Mouse (Mus musculus): ENCODE results near the gene Gm14781. TPM values are rescaled to one million over a fixed set of nuclear protein-coding genes. Genes with fewer than 3 reads are reported as not detected.
"Not testable (repeated sequence)": the region's sequence is repeated elsewhere in the genome, so short reads cannot be mapped to it uniquely, and the experiment has no call there.

The Gm14781 gene
- total RNA-seq (2021) = not detected

DNA sequence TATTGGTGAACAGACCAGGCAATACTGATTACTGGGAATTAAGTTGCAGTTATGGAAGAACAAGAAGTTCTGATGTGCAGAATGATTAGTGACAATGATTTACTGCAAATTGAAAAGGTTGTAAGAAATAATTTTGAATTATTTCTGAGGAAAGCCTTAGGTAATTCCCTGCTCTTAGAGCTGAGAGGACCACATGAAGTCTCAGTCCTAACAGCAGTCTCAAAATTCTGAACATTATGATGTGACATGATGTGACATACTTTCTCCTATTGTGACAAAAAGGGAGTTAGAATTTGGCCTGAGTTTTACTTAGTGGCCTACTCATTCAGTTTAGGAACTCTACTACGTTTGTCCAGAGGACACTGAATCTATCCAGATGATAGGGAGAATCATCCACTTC is at the start of gene Gm14781:
Gene Gm14781 (plus strand): TSS at position 301 of the 400 bp plus-strand sequence.
- intact Hi-C loops (cut with DNase I); DNase-seq: not testable (repeated sequence)

DNA sequence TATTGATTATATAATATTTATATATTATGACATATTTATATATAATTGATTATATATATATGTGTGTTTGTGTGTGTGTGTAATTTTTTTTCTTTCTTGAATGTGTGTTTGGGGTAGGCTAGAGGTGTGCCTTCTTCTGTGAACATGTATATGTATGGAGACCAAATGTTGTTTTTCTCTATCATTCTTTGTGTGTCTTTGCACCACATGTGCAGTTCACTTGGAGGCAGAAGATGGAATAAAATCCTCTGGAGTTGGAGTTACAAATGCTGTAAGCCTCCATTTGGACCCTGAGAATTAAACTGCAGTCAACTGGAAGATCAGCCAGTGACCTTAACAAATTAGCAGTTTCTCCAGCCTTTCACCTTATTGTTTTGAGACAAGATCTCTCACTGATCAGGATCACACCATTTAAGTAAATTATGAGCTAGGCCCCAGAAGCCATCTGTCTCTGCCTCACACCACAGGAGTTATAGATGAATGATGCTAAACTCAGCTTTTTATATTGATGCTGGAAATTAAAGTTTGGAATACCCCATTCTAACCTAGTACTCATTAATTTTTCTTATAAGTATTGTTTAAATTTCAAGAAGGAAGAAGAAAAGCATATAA is 23.1 kb downstream of the Gm14781 start:
- DNase-seq; intact Hi-C loops (cut with DNase I): not testable (repeated sequence)

Other genes starting within 250 kb of the Gm14781 start
- gene Gm5072, start 239.7 kb upstream of the Gm14781 start, total RNA-seq (2021) = not detected
- gene Gm8914, start 152.1 kb upstream of the Gm14781 start, total RNA-seq (2021) = not detected
- not detected for gene 1700084M14Rik, start 56.3 kb upstream of the Gm14781 start, total RNA-seq (2021)
- not detected for gene Mageb5, start 150.8 kb downstream of the Gm14781 start, total RNA-seq (2021)

Measured in heart, postnatal 36 days (tissue).